Mouse (Mus musculus) cerebellum, adult 18-20 months (tissue): ENCODE data around the gene Rap1gds1.

ENCODE experiments used
- DNase-seq, 2 experiments: peaks; one replicate each; pipeline ENCODE4 v3.0.0; 2021

Gene Rap1gds1

DNA sequence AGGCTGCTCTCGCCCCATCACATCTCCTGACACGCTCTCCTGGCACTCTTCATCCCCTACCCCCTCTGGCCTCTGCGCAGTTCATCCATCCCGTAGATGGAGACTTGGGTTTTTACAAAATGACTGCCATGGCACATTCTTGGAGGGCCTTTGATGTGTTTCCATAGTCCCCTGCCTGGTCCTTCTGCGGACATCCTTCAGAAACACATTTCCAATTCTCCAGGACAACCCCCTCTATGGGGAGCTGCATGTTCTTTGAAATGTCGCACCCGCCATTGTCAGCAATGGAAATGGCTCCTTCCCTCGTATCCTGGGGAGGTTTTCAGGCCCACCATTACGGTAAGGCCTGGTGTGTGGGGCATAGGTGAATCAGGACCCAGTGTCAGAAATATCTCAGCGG lies 198.6 kb downstream of the Rap1gds1 start:
- DNase-seq, result no peak

DNA sequence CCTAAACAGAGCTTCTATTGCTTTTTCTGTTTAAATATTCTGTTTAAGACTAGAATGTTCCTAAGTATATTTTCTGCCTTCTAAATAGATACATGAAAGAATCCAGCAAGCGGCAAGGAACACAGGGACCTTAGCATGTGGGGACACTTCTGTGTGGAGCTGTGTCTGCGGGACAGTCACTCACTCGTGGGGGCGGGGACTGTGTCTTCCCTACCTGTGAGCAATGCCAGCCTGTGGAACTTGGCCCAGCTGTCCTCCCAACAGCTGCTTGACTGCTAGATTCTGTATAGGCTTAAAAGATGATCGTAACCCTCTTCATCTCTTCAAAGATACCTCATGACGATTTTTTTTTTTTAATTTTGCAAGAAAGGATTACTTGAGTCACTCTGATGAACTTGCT lies 199.1 kb downstream of the Rap1gds1 start:
- DNase-seq, result no peak
